Mouse (Mus musculus) inflammation-experienced regulatory T-cells, adult 6 months (primary cell): Measurements from ENCODE around the gene Wipf1. TPM values are rescaled to one million over a fixed set of nuclear protein-coding genes. Genes with fewer than 3 reads are reported as not detected.
A peak's percentile ranks its signal among the peaks of the same experiment; 100 is the strongest.
"Not testable (repeated sequence)": the region's sequence is repeated elsewhere in the genome, so short reads cannot be mapped to it uniquely, and the experiment has no call there.

Experiments
- ATAC-seq: one replicate; pipeline ENCODE4 v1.8.0; 2017
- polyA plus RNA-seq, 3 experiments: library from polyadenylated mRNA; unstranded; fragments of 100-300 nt; shearing (Covaris generic); gene quantifications; one replicate each; pipeline ENCODE4 v1.2.1; 2017

Gene Wipf1
- polyA plus RNA-seq, 3 experiments from 2014 or later, result 61.5 to 101 (median 68.3) TPM

- ATAC-seq, result not testable (repeated sequence)
Observed at GRCm38 (mm10) chr2:73506337-73506736, 23.2 kb downstream of the Wipf1 start.

GRCm38 (mm10) chr2:73502863-73503429, 26.6 kb downstream of the Wipf1 start:
- ATAC-seq, result no peak

DNA sequence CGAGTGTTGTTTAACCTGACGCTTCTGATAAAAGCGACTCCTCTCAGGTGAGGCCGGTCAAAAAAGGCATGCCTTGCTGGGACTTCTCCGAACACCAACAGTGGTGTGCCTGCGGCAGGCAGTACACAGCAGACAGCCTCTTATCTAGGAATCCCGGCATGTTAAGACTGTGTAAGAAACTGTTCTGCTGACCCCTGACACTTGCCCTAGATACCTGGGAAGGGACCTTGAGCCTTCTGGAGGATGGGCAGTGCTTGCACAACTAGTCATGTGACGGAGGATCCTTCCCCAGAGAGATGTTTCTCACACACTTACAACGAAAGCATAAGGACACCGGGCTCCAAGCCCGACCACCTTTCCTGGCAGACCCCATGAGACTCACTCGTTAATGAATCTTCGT, 28.7 kb downstream of the Wipf1 start:
- ATAC-seq, result no peak

- no peak for ATAC-seq
Observed at GRCm38 (mm10) chr2:73498322-73498721, 31.2 kb downstream of the Wipf1 start.

- no peak for ATAC-seq
Observed at GRCm38 (mm10) chr2:73497572-73497971, 32.0 kb downstream of the Wipf1 start.

GRCm38 (mm10) chr2:73496944-73497343, 32.6 kb downstream of the Wipf1 start:
- ATAC-seq, result no peak

DNA sequence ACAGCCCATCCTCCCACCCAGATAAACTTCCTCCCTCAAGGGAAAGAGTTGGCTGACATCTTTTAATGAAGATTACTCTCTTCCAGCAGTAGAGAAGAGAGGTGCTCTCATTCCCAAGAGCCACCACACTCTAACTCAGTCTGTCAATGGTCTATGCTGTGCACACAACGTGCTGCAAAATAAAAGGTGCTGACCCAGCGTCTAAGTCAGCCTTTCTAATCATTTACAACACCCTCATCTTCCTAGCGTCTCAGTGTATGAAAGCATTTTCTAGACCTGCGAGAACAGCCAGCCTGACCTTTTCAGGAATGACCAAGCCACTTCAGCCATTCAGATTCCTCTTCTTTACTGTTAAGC, 33.2 kb downstream of the Wipf1 start:
- no peak for ATAC-seq

GRCm38 (mm10) chr2:73495617-73496328, 33.8 kb downstream of the Wipf1 start:
- ATAC-seq, result peak; percentile 91

GRCm38 (mm10) chr2:73493517-73493916, 36.0 kb downstream of the Wipf1 start:
- ATAC-seq, result no peak

GRCm38 (mm10) chr2:73491442-73492241, 37.9 kb downstream of the Wipf1 start:
- ATAC-seq, result peak; percentile 51

- ATAC-seq, result no peak
Observed at GRCm38 (mm10) chr2:73490466-73490865, 39.1 kb downstream of the Wipf1 start.

- peak; percentile 78 for ATAC-seq
Observed at GRCm38 (mm10) chr2:73486120-73486601, 43.4 kb downstream of the Wipf1 start.

- peak; percentile 60 for ATAC-seq
Observed at GRCm38 (mm10) chr2:73485236-73486119, 44.1 kb downstream of the Wipf1 start.

DNA sequence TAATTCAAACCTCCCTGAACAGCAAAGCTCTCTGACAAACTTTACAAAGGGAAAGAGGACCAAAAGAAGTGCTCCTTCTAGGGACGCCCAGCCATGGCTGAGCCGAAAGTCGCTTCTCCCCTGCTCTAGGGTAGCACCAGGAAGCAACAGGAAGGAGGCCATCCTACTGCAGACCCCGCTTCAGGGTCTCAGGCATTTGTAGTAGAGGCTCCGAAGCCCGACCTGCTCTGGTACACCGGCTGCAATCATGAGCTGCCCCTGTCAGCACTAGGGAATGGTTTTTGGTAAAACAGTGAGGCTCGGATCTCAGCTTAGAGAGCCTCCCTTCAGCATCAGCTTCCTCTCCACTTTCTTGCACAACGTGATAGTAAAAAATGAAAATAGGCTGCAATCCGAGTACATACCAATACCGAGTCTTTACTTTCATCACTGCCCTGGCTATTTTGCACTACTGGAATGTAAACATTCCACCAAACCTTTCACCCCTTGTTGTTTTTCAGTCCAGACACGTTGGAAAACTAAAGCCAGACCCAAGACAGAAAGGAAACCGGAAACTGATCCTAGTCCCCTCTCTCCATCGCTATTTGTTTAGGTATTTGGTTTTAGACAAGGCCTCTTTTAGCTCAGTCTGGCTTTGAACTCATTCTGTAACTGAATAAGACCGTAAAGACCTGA, 44.8 kb downstream of the Wipf1 start:
- peak; percentile 4 for ATAC-seq

- no peak for ATAC-seq
Observed at GRCm38 (mm10) chr2:73478805-73479204, 50.7 kb downstream of the Wipf1 start.

DNA sequence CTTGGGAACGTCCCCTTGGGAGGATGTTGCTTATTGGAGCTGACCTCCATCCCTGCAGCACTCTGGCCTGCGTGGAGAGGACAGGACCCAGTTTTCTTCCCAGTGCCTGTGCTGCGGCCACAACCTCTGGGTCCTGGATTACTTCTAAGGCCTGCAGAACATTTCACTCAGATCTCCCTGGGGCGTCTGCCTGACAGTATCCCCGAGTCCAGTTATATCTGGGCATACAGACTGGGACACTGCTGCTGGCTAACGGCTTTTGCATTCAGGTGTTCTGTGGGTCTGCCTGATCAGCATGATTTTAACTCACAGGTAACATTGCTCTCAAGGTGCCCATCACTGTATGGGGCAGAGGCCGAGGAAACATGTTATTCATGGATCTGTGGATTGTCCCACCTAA, 52.0 kb downstream of the Wipf1 start:
- ATAC-seq, result no peak

DNA sequence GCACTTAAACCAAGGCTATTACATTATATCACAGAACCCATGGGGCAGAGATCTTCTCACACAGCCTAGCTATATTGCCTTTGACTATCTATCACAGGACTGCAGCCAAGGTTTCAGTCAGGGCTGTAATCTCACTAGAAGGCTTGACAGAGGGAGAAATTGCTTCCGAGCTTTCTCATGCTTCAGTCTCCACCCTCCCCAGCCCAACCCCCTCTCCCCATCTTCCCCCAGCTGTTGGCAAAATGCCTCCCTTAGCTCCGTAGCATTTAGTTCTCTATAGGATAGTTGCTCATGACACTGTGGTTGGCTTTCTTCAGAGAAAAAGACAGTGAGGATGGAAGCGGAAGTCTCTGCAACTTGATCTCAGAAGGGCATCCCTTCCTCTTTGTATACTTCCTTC, 54.0 kb downstream of the Wipf1 start:
- ATAC-seq, result peak; percentile 17

DNA sequence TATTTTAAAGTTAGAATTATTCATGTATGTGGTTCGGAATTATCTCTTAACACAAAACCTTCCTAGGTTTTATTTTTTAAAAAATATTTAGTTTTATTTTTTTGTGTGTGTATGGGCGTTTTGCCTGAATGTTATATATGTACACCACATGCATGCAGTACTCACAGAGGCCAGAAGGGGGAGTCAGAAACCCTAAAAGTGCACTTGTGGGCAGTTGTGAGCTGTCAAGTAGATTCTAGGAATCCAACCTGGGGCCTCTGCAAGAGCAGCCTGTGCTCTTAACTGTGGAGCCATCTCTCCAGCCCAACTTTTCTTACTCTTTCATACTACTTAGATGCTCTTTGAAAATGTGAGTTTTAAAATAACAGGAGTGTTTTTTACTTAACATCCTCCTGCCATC, 57.4 kb downstream of the Wipf1 start:
- ATAC-seq, result no peak

DNA sequence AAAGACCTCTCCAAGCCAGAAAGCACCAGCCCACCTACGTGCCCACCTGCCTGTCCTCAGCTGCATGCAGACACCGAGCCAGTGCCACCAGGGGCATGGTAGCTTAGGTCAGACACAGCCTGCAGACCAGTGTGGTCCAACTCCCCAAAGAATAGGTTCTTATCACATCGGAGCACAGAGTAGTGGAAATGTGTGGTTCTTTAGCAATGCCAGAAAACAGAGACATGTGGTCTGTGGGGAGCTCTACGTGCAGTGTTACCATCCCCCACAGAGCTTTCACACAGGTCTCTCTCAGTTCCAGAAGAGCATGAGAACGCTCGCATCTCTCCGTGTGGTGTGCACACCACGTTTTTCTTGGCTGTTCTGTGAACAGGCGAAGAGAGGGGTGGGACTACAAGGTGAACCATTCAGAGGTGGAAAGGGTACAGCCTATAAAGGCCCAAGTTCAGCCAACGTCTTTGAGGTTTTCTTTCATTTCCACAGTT, 59.3 kb downstream of the Wipf1 start:
- ATAC-seq, result peak; percentile 71

DNA sequence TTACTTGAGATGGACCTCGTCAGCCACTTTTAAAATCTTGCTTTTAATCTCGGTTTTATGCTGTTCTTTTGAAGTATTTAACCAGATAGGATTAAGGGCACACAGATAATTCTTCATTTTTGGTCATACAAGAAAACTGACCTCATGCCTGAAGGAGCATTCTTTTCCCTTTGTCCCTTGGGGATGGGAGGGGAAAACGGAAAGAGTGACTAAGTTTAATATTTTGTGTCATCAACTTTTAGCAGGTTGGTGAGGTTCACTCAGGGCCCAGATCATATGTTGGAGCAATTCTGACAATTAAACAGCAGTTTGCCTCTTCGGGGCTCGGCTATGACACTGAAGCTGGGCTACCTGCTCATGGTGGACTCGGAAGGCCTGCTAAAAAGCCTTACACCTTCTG, 60.0 kb downstream of the Wipf1 start:
- no peak for ATAC-seq

- peak; percentile 18 for ATAC-seq
Observed at GRCm38 (mm10) chr2:73468993-73469392, 60.5 kb downstream of the Wipf1 start.
